Mouse (Mus musculus) megakaryocyte, embryonic 14.5 days (primary cell): ENCODE measurements at regions not wholly inside any gene's neighbourhood (a gene's known extent, or its start where the extent isn't known, plus 50 kb on each side); places are given as distances from the start of the nearest gene placed in this dataset.

Experiments used
- FLI1 ChIP-seq: IDR thresholded peaks from 2 replicates; pipeline ENCODE4 v1.6.1; 2012; ENCODE audit warnings: low read length, inconsistent platforms, mixed read lengths
- GATA1 ChIP-seq: IDR thresholded peaks from 3 replicates; pipeline ENCODE4 v1.6.1; 2012; ENCODE audit warnings: mixed read lengths, low read length, inconsistent platforms, borderline replicate concordance

GRCm38 (mm10) chr13:45239153-45239552 lies 150.4 kb upstream of the Mylip start:
- TF ChIP-seq GATA1 (no peak), FLI1 (no peak)
